Mouse (Mus musculus) central nervous system, embryonic 14 days (tissue): Measurements from ENCODE around the gene Pskh1. TPM values are rescaled to one million over a fixed set of nuclear protein-coding genes. Genes with fewer than 3 reads are reported as not detected.

Experiments used
- polyA plus RNA-seq: library from polyadenylated mRNA; depleted of rRNA; stranded (reverse); fragments of >200 nt; gene quantifications from 2 replicates; pipeline ENCODE4 v1.2.3, GENCODE M21; 2012; rRNA removed

Gene Pskh1
- polyA plus RNA-seq = 19.6 and 25.0 TPM in 2 replicates

GRCm38 (mm10) chr8:105900180-105900940 is at the start of gene Pskh1:
Pskh1 (plus strand) TSS chr8:105900441.

GRCm38 (mm10) chr8:105853178-105853577 is 47.1 kb upstream of the Pskh1 start, which contains the start of gene Cenpt:
Cenpt (minus strand) TSS chr8:105853278.

GRCm38 (mm10) chr8:105854715-105855216 is 45.5 kb upstream of the Pskh1 start, which contains the start of gene Thap11:
Thap11 (plus strand) TSS chr8:105855132.

GRCm38 (mm10) chr8:105860143-105860981 is 39.9 kb upstream of the Pskh1 start, which contains the start of gene Nutf2:
Nutf2 (plus strand) TSS chr8:105860580.

GRCm38 (mm10) chr8:105880754-105881520 is 19.3 kb upstream of the Pskh1 start, which contains the start of gene Edc4:
Edc4 (plus strand) TSS chr8:105880881.

GRCm38 (mm10) chr8:105893339-105893738 is 6.9 kb upstream of the Pskh1 start, which contains the start of gene Nrn1l:
Nrn1l (plus strand) TSS chr8:105893567.

GRCm38 (mm10) chr8:105933762-105934161 is 33.5 kb downstream of the Pskh1 start, which contains the start of gene Ctrl:
Ctrl (minus strand) TSS chr8:105933862.

GRCm38 (mm10) chr8:105938306-105938669 is 38.0 kb downstream of the Pskh1 start, which contains the start of gene Psmb10:
Psmb10 (minus strand) TSS chr8:105938444.

GRCm38 (mm10) chr8:105943321-105943739 is 43.1 kb downstream of the Pskh1 start, which contains the start of gene Lcat:
Lcat (minus strand) TSS chr8:105943382.

GRCm38 (mm10) chr8:105965905-105966341 is 65.7 kb downstream of the Pskh1 start, which contains the start of gene Slc12a4:
Slc12a4 (minus strand) TSS chr8:105966097.

GRCm38 (mm10) chr8:105979325-105979724 is 79.1 kb downstream of the Pskh1 start, which contains the start of gene Dpep3:
Dpep3 (minus strand) TSS chr8:105979429.

Other genes starting within 250 kb of the Pskh1 start
- gene Carmil2, start 214.2 kb upstream of the Pskh1 start, polyA plus RNA-seq = 14.9 and 17.0 TPM in 2 replicates
- 63.0 and 63.9 TPM in 2 replicates for gene Acd, start 199.3 kb upstream of the Pskh1 start, polyA plus RNA-seq
- 39.2 and 42.0 TPM in 2 replicates for gene Pard6a, start 199.3 kb upstream of the Pskh1 start, polyA plus RNA-seq
- gene 4933405L10Rik, start 192.8 kb upstream of the Pskh1 start, polyA plus RNA-seq = 0.07 and 0.14 TPM in 2 replicates
- gene Enkd1, start 192.2 kb upstream of the Pskh1 start, polyA plus RNA-seq = 30.9 and 31.2 TPM in 2 replicates
- 51.1 and 52.5 TPM in 2 replicates for gene Gfod2, start 141.8 kb upstream of the Pskh1 start, polyA plus RNA-seq
- gene Ranbp10, start 73.1 kb upstream of the Pskh1 start, polyA plus RNA-seq = 33.4 and 35.4 TPM in 2 replicates
- gene Tsnaxip1, start 72.7 kb upstream of the Pskh1 start, polyA plus RNA-seq = 0.51 and 0.74 TPM in 2 replicates
- 101 and 102 TPM in 2 replicates for gene Cenpt, start 47.2 kb upstream of the Pskh1 start, polyA plus RNA-seq
- 59.7 and 67.0 TPM in 2 replicates for gene Thap11, start 45.3 kb upstream of the Pskh1 start, polyA plus RNA-seq
- 236 and 293 TPM in 2 replicates for gene Nutf2, start 39.9 kb upstream of the Pskh1 start, polyA plus RNA-seq
- gene Edc4, start 19.6 kb upstream of the Pskh1 start, polyA plus RNA-seq = 76.2 and 83.8 TPM in 2 replicates
- gene Nrn1l, start 6.9 kb upstream of the Pskh1 start, polyA plus RNA-seq = 1.2 and 1.3 TPM in 2 replicates
- 6.8 and 7.4 TPM in 2 replicates for gene Ctrl, start 33.4 kb downstream of the Pskh1 start, polyA plus RNA-seq
- 47.3 and 56.2 TPM in 2 replicates for gene Psmb10, start 38.0 kb downstream of the Pskh1 start, polyA plus RNA-seq
- gene Lcat, start 42.9 kb downstream of the Pskh1 start, polyA plus RNA-seq = 2.5 and 4.5 TPM in 2 replicates
- 15.2 and 30.7 TPM in 2 replicates for gene Slc12a4, start 65.7 kb downstream of the Pskh1 start, polyA plus RNA-seq
- gene Dpep3, start 79.0 kb downstream of the Pskh1 start, polyA plus RNA-seq = not detected in 2 replicates
- 21.1 and 25.0 TPM in 2 replicates for gene Dus2, start 90.9 kb downstream of the Pskh1 start, polyA plus RNA-seq
- not detected in 2 replicates for gene Dpep2nb, start 105.5 kb downstream of the Pskh1 start, polyA plus RNA-seq
- 13.3 and 13.7 TPM in 2 replicates for gene Ddx28, start 111.4 kb downstream of the Pskh1 start, polyA plus RNA-seq
- gene Nfatc3, start 158.4 kb downstream of the Pskh1 start, polyA plus RNA-seq = 11.4 and 13.4 TPM in 2 replicates
- gene Esrp2, start 236.5 kb downstream of the Pskh1 start, polyA plus RNA-seq = 0.27 and 4.7 TPM in 2 replicates
- gene Pla2g15, start 250.0 kb downstream of the Pskh1 start, polyA plus RNA-seq = 12.7 and 15.6 TPM in 2 replicates